Mouse (Mus musculus) CH12.LX (cell line): ENCODE data around the gene Col24a1. TPM values are rescaled to one million over a fixed set of nuclear protein-coding genes. Genes with fewer than 3 reads are reported as not detected.

Source experiments
- DNase-seq: peaks from one replicate; pipeline ENCODE4 v3.0.0-alpha.2; 2013; ENCODE audit errors: extremely low read depth
- H3K27ac ChIP-seq: 2 replicates; pipeline ENCODE4 v1.5.1; 2012; ENCODE audit warnings: low read depth, mild to moderate bottlenecking, control low read depth, moderate library complexity; ENCODE audit not compliant: insufficient read depth
- H3K27me3 ChIP-seq: replicated peaks from 2 replicates; pipeline ENCODE3; 2012; ENCODE audit warnings: inconsistent platforms
- H3K36me3 ChIP-seq, 2 experiments: replicated peaks in 1 of 2; 2 replicates each; pipeline versions ENCODE3 to v1.6.1; 2012; ENCODE audit warnings: inconsistent platforms in 1 of 2, low read length in 1 of 2, mild to moderate bottlenecking in 1 of 2, mixed read lengths in 1 of 2, moderate library complexity in 1 of 2; ENCODE audit not compliant: control insufficient read depth in 1 of 2, insufficient read depth in 1 of 2
- H3K4me1 ChIP-seq, 2 experiments: 2 replicates each; pipeline ENCODE4 v1.6.1; 2012; ENCODE audit warnings: inconsistent platforms in 1 of 2, moderate library complexity in 1 of 2; ENCODE audit not compliant: insufficient read depth in 2 of 2, control insufficient read depth in 1 of 2
- H3K4me2 ChIP-seq: 2 replicates; pipeline ENCODE4 v1.6.1; 2012; ENCODE audit warnings: low read depth, mild to moderate bottlenecking, control low read depth; ENCODE audit not compliant: poor library complexity, insufficient read depth, severe bottlenecking
- H3K4me3 ChIP-seq, 3 experiments: fragments of 150-350 bp in 1 of 3; sonication (generic) in 1 of 3; replicated peaks in 1 of 3; 2 replicates each; pipeline versions ENCODE3 to v1.5.1; 2011 to 2012; ENCODE audit warnings: low read depth in 2 of 3, low read length in 2 of 3, mild to moderate bottlenecking in 2 of 3, moderate library complexity in 2 of 3, control low read depth in 1 of 3, improper control_type of control experiment in 1 of 3, inconsistent platforms in 1 of 3, mixed read lengths in 1 of 3; ENCODE audit not compliant: poor library complexity in 1 of 3
- H3K79me2 ChIP-seq: replicated peaks from 2 replicates; pipeline ENCODE4 v1.6.1; 2012; ENCODE audit warnings: mild to moderate bottlenecking, moderate library complexity; ENCODE audit not compliant: control insufficient read depth, poor library complexity, insufficient read depth, severe bottlenecking; ENCODE audit errors: extremely low read depth
- H3K9ac ChIP-seq: 2 replicates; pipeline ENCODE4 v1.6.1; 2012; ENCODE audit warnings: low read depth, mild to moderate bottlenecking, control low read depth, moderate library complexity; ENCODE audit not compliant: insufficient read depth
- H3K9me3 ChIP-seq: replicated peaks from 2 replicates; pipeline ENCODE3; 2012; ENCODE audit warnings: low read length, inconsistent platforms, mixed read lengths
- CHD1 ChIP-seq: IDR thresholded peaks from 2 replicates; pipeline ENCODE4 v1.6.1; 2012; ENCODE audit warnings: low read depth, low read length, improper control_type of control experiment, inconsistent platforms
- CHD2 ChIP-seq: IDR thresholded peaks from 2 replicates; pipeline ENCODE4 v1.6.1; 2011; ENCODE audit warnings: low read length, improper control_type of control experiment
- CTCF ChIP-seq, 2 experiments: IDR thresholded peaks in 1 of 2; conservative IDR thresholded peaks in 1 of 2; 2 replicates each; pipeline ENCODE4 v1.5.1; 2011 to 2012; ENCODE audit warnings: low read depth in 2 of 2, low read length in 2 of 2, improper control_type of control experiment in 1 of 2, inconsistent platforms in 1 of 2, mild to moderate bottlenecking in 1 of 2, moderate library complexity in 1 of 2
- EP300 ChIP-seq: IDR thresholded peaks from 2 replicates; pipeline ENCODE4 v1.6.1; 2011; ENCODE audit warnings: low read length, improper control_type of control experiment
- ETS1 ChIP-seq: conservative IDR thresholded peaks from 2 replicates; pipeline ENCODE4 v1.6.1; 2012; ENCODE audit warnings: low read depth, mild to moderate bottlenecking, inconsistent platforms, low read length, improper control_type of control experiment, moderate library complexity
- HCFC1 ChIP-seq: IDR thresholded peaks from 2 replicates; pipeline ENCODE4 v1.6.1; 2012; ENCODE audit warnings: low read depth, mild to moderate bottlenecking, inconsistent platforms, low read length, improper control_type of control experiment
- JUN ChIP-seq: IDR thresholded peaks from 2 replicates; pipeline ENCODE4 v1.6.1; 2011; ENCODE audit warnings: low read depth, mild to moderate bottlenecking, low read length, improper control_type of control experiment, moderate library complexity; ENCODE audit not compliant: insufficient read depth
- JUND ChIP-seq: conservative IDR thresholded peaks from 2 replicates; pipeline ENCODE4 v1.6.1; 2011; ENCODE audit warnings: low read depth, low read length, improper control_type of control experiment
- KAT2A ChIP-seq: IDR thresholded peaks from 2 replicates; pipeline ENCODE4 v1.6.1; 2012; ENCODE audit warnings: low read length, improper control_type of control experiment, inconsistent platforms; ENCODE audit not compliant: insufficient replicate concordance
- MAFK ChIP-seq: IDR thresholded peaks from 2 replicates; pipeline ENCODE4 v1.6.1; 2011; ENCODE audit warnings: low read length, improper control_type of control experiment; ENCODE audit not compliant: insufficient replicate concordance
- MAX ChIP-seq: IDR thresholded peaks from 2 replicates; pipeline ENCODE4 v1.6.1; 2011; ENCODE audit warnings: low read length, improper control_type of control experiment
- MAZ ChIP-seq: IDR thresholded peaks from 2 replicates; pipeline ENCODE4 v1.6.1; 2012; ENCODE audit warnings: low read depth, mild to moderate bottlenecking, inconsistent platforms, low read length, improper control_type of control experiment, moderate library complexity
- MEF2A ChIP-seq: IDR thresholded peaks from 2 replicates; pipeline ENCODE4 v1.6.1; 2014; ENCODE audit warnings: low read depth, mild to moderate bottlenecking, inconsistent platforms, low read length, improper control_type of control experiment, borderline replicate concordance
- MXI1 ChIP-seq: IDR thresholded peaks from 2 replicates; pipeline ENCODE4 v1.6.1; 2011; ENCODE audit warnings: mild to moderate bottlenecking, low read depth, low read length, improper control_type of control experiment
- MYC ChIP-seq: IDR thresholded peaks from 2 replicates; pipeline ENCODE4 v1.6.1; 2011; ENCODE audit warnings: low read depth, mild to moderate bottlenecking, improper control_type of control experiment, low read length
- PAX5 ChIP-seq: IDR thresholded peaks from 2 replicates; pipeline ENCODE4 v1.6.1; 2012; ENCODE audit warnings: low read length, inconsistent platforms, mixed read lengths
- RCOR1 ChIP-seq: conservative IDR thresholded peaks from 2 replicates; pipeline ENCODE4 v1.6.1; 2012; ENCODE audit warnings: low read depth, mild to moderate bottlenecking, inconsistent platforms, low read length, improper control_type of control experiment
- SIN3A ChIP-seq: IDR thresholded peaks from 2 replicates; pipeline ENCODE4 v1.6.1; 2012; ENCODE audit warnings: low read length, improper control_type of control experiment, inconsistent platforms
- SMC3 ChIP-seq: IDR thresholded peaks from 2 replicates; pipeline ENCODE4 v1.6.1; 2011; ENCODE audit warnings: low read depth, low read length, improper control_type of control experiment
- TCF12 ChIP-seq: IDR thresholded peaks from 2 replicates; pipeline ENCODE4 v1.6.1; 2014; ENCODE audit warnings: low read depth, mild to moderate bottlenecking, inconsistent platforms, low read length, improper control_type of control experiment
- USF1 ChIP-seq: IDR thresholded peaks from 2 replicates; pipeline ENCODE4 v1.6.1; 2014; ENCODE audit warnings: low read depth, mild to moderate bottlenecking, inconsistent platforms, low read length, improper control_type of control experiment
- USF2 ChIP-seq: conservative IDR thresholded peaks from 2 replicates; pipeline ENCODE4 v1.6.1; 2011; ENCODE audit warnings: low read depth, low read length, improper control_type of control experiment
- ZNF384 ChIP-seq: IDR thresholded peaks from 2 replicates; pipeline ENCODE4 v1.6.1; 2012; ENCODE audit warnings: low read depth, low read length, improper control_type of control experiment, inconsistent platforms
- dilution Hi-C: fragments of 300-500 bp; cut with MboI; formaldehyde crosslinking; loops from 2 replicates; pipeline ENCODE4 v1.14.3; 2020; ENCODE audit warnings: low sequenced_read_pairs; ENCODE audit not compliant: extremely low pct_unique_long_range_greater_than_20kb, extremely low pct_ligation_motif_present
- in situ Hi-C: fragments of 300-500 bp; cut with MboI; formaldehyde crosslinking; loops from 3 replicates; pipeline ENCODE4 v1.14.3; 2019; ENCODE audit warnings: low sequenced_read_pairs, low pct_ligation_motif_present, low pct_unique_long_range_greater_than_20kb, mixed read lengths
- polyA plus RNA-seq: library from polyadenylated mRNA; unstranded; fragments of >175 nt; gene quantifications from 2 replicates; pipeline ENCODE4 v1.2.1, GENCODE M21; 2012; ENCODE audit warnings: low read depth; ENCODE audit not compliant: insufficient read length
- total RNA-seq, 2 experiments: library from RNA; depleted of rRNA; stranded (reverse); fragments of 300-350 nt in 1 of 2; fragments of >200 nt in 1 of 2; gene quantifications; 2 replicates each; pipeline ENCODE4 v1.2.3; 2012 to 2014

The Col24a1 gene
- total and polyA plus RNA-seq, 3 experiments: 0.10 TPM; not detected in 2

DNA sequence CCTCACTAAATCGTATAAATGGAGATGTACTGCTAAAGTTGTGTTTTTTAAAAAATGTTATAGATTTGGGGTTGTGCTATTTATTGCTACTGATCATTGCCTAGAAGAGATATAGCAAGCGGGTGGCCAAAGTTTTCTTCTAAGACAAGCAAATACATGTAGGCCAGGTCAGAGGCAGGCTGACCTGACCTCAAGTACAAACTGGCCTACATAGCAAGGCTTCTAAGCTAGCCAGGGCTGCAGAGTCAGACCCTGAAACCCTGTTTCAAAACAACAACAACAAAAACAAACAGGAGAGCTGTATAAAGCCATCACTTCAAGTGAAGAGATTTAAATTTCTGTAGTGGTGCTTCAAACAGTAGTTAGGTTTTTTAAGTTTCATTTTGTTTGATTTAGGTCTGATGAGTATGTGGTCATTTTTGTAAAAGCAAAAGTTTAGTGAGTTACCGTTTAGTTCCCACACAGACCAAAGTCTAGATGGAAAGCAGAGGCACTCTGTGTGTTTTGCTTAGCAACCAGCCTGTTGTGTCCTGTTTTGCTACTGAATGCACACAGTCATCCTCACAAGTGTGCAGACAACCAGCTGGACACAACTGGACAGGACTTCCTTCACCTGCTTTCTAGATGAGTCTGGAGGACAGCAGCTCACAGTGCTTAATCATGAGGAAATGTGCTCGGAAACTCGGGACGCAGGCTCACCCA, 299.7 kb downstream of the Col24a1 start:
- TF ChIP-seq MXI1: no peak
- no peak for TF ChIP-seq JUN
- TF ChIP-seq RCOR1: no peak
- TF ChIP-seq PAX5: no peak
- no peak for TF ChIP-seq TCF12
- TF ChIP-seq CTCF (conservative IDR thresholded peaks at IDR 0.05 in 1 of 2, IDR thresholded peaks at IDR 0.05 in 1 of 2; ENCODE audit: low read depth in 2 of 2, low read length in 2 of 2): no peak
- TF ChIP-seq MAZ: no peak
- TF ChIP-seq MEF2A: no peak
- no peak for TF ChIP-seq ETS1
- no peak for TF ChIP-seq EP300
- no peak for TF ChIP-seq CHD2
- no peak for TF ChIP-seq JUND
- TF ChIP-seq KAT2A: no peak
- TF ChIP-seq ZNF384: no peak
- no peak for TF ChIP-seq CHD1
- no peak for TF ChIP-seq USF2
- no peak for TF ChIP-seq HCFC1
- no peak for TF ChIP-seq SMC3
- TF ChIP-seq MAFK: no peak
- TF ChIP-seq MYC: no peak
- DNase-seq: no peak
- Histone ChIP-seq H3K79me2 (no peaks in the 10 kb centered on the region; the same call in 1 of the 2 replicates), H3K4me3 (no peak overlapping the region), H3K4me1 (no peaks in the 10 kb centered on the region), H3K27me3 (no peaks in the 10 kb centered on the region), H3K9me3 (no peaks in the 10 kb centered on the region), H3K27ac (no peak overlapping the region), H3K4me2 (no peak overlapping the region), H3K36me3 (peaks cover 49 to 75% of the 10 kb centered on the region in 2 experiments), H3K9ac (no peak overlapping the region)
- in situ Hi-C loops (no loop called here), dilution Hi-C loops (no loop called here)

DNA sequence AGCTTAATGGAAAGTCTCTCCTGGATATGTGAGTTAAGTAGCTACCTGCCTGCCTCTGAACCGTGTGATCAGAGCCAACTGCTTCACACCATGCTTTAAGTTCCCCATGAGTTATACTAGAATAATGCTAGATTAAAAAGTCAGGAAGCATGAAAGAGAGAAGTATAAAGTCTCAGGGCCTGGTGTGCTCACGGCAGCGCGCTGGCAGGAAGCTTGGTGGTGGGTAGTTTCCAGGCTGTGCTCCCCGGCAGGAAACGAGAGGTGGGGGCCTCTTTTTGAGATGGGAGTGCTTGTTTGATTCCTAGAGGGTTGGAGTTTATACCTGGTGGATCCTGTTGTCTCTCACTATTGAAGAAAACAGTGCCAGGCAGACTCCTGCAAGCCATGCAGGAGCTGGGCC, 303.1 kb downstream of the Col24a1 start:
- no peaks in the 10 kb centered on the region for H3K27me3 ChIP-seq
- H3K27ac ChIP-seq: no peak overlapping the region
- no peaks in the 10 kb centered on the region for H3K79me2 ChIP-seq
- H3K9ac ChIP-seq: no peak overlapping the region
- TF ChIP-seq JUND (no peak), MAX (no peak), USF1 (no peak), KAT2A (no peak), JUN (no peak), SMC3 (no peak), SIN3A (no peak)
- peaks cover 58 to 85% of the 10 kb centered on the region in 2 experiments for H3K36me3 ChIP-seq
- no peaks in the 10 kb centered on the region for H3K4me1 ChIP-seq
- H3K9me3 ChIP-seq: no peaks in the 10 kb centered on the region
- dilution Hi-C loops: no loop called here
- H3K4me2 ChIP-seq: no peak overlapping the region
- in situ Hi-C loops: no loop called here
- DNase-seq: no peak
- no peak overlapping the region for H3K4me3 ChIP-seq
